Mouse (Mus musculus): ENCODE measurements around the gene Adcy9. TPM values are rescaled to one million over a fixed set of nuclear protein-coding genes. Genes with fewer than 3 reads are reported as not detected.

Gene Adcy9
- total and polyA plus RNA-seq, 3 experiments: 3.0 to 4.3 TPM; not detected in 1

DNA sequence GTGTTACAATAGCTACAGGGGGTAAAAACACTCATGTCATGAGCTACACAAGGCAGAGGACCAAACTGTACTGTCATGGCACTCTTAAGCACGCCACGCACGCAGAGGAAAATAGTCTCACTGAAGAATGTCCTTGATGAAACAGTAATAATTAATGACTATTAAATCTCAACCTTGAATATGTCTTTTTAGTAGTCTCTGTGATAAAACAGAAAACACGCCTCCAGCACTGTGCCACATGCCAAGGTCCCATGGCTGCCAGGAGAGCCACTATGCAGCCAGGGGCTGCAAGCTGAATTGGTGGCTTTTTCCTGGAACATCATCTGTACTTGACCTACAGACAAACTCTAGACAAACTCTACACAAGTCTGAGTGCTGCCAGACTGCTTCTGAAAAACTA, 8.0 kb downstream of the Adcy9 start:
- no peaks in the 10 kb centered on the region for H3K27me3 ChIP-seq (ENCODE audit: control insufficient read depth in 1 of 2, insufficient read depth in 2 of 2, low read length in 2 of 2)
- H3K9ac ChIP-seq (ENCODE audit: control insufficient read depth, low read depth, low read length, poor library complexity, severe bottlenecking): peak overlapping the region; percentile 75; the same call in 1 of the 2 replicates
- H3K27ac ChIP-seq (ENCODE audit: control insufficient read depth, low read depth, low read length): peak overlapping the region; percentile 96
- peaks cover 27% of the 10 kb centered on the region for H3K79me2 ChIP-seq (ENCODE audit: control insufficient read depth, insufficient read depth, low read length, poor library complexity)
- TF ChIP-seq ZC3H11A (IDR thresholded peaks at IDR 0.05; ENCODE audit: low read depth, low read length) (no peak), NELFE (IDR thresholded peaks at IDR 0.05; ENCODE audit: low read depth, low read length) (no peak), MAX (IDR thresholded peaks at IDR 0.05; ENCODE audit: low read length) (no peak), ETS1 (IDR thresholded peaks at IDR 0.05; ENCODE audit: low read depth, low read length) (no peak), ZMIZ1 (IDR thresholded peaks at IDR 0.05; ENCODE audit: low read depth, low read length) (no peak), TCF12 (IDR thresholded peaks at IDR 0.05; ENCODE audit: low read depth, low read length) (no peak), CHD1 (IDR thresholded peaks at IDR 0.05; ENCODE audit: low read depth, low read length) (no peak), MAFK (IDR thresholded peaks at IDR 0.05; ENCODE audit: borderline replicate concordance, low read depth, low read length) (no peak), NRF1 (IDR thresholded peaks at IDR 0.05; ENCODE audit: insufficient read depth, low read depth, low read length, poor library complexity, severe bottlenecking) (no peak)
- H3K36me3 ChIP-seq (ENCODE audit: control insufficient read depth in 1 of 2, insufficient read depth in 2 of 2, low read length in 2 of 2): peaks cover 4 to 42% of the 10 kb centered on the region in 2 experiments; a peak in 3 of 4 replicates
- H3K9me3 ChIP-seq (replicated peaks; ENCODE audit: insufficient read depth, low read length): no peaks in the 10 kb centered on the region
- no peak overlapping the region for H3K4me3 ChIP-seq (ENCODE audit: control insufficient read depth in 1 of 2, insufficient read depth in 1 of 2, low read depth in 2 of 2, low read length in 2 of 2)
- no peak for DNase-seq (ENCODE audit: low read depth, low spot score)
- H3K4me1 ChIP-seq (ENCODE audit: control insufficient read depth in 1 of 2, insufficient read depth in 2 of 2, low read length in 2 of 2): peaks cover 34 to 40% of the 10 kb centered on the region in 2 experiments

GRCm38 (mm10) chr16:4411296-4411695, 9.0 kb downstream of the Adcy9 start:
- TF ChIP-seq BHLHE40 (IDR thresholded peaks at IDR 0.05; ENCODE audit: borderline replicate concordance, low read depth, low read length) (no peak), JUND (IDR thresholded peaks at IDR 0.05; ENCODE audit: low read depth, low read length) (no peak), SMC3 (IDR thresholded peaks at IDR 0.05; ENCODE audit: low read depth, low read length) (no peak), ZMIZ1 (IDR thresholded peaks at IDR 0.05; ENCODE audit: low read depth, low read length) (no peak), GABPA (IDR thresholded peaks at IDR 0.05; ENCODE audit: low read depth, low read length) (no peak), ZKSCAN1 (IDR thresholded peaks at IDR 0.05; ENCODE audit: low read depth, low read length) (no peak), MAZ (IDR thresholded peaks at IDR 0.05; ENCODE audit: low read depth, low read length) (no peak), CTCF (IDR thresholded peaks at IDR 0.05 in 2 of 3, conservative IDR thresholded peaks at IDR 0.05 in 1 of 3; ENCODE audit: control insufficient read depth in 1 of 3, insufficient read depth in 1 of 3, low read depth in 2 of 3, low read length in 3 of 3, poor library complexity in 1 of 3, severe bottlenecking in 1 of 3) (no peak)
- peaks cover 4 to 37% of the 10 kb centered on the region in 2 experiments; a peak in 3 of 4 replicates for H3K36me3 ChIP-seq (ENCODE audit: control insufficient read depth in 1 of 2, insufficient read depth in 2 of 2, low read length in 2 of 2)

More at GRCm38 (mm10) chr16:4411296-4411695, 9.0 kb downstream of the Adcy9 start:
- H3K9me3 ChIP-seq (replicated peaks; ENCODE audit: insufficient read depth, low read length): no peaks in the 10 kb centered on the region
- no peak overlapping the region for H3K4me3 ChIP-seq (ENCODE audit: control insufficient read depth in 1 of 2, insufficient read depth in 1 of 2, low read depth in 2 of 2, low read length in 2 of 2)
- peaks cover 31 to 43% of the 10 kb centered on the region in 2 experiments for H3K4me1 ChIP-seq (ENCODE audit: control insufficient read depth in 1 of 2, insufficient read depth in 2 of 2, low read length in 2 of 2)
- H3K27ac ChIP-seq (ENCODE audit: control insufficient read depth, low read depth, low read length): no peak overlapping the region
- DNase-seq (ENCODE audit: low read depth, low spot score): no peak
- H3K79me2 ChIP-seq (ENCODE audit: control insufficient read depth, insufficient read depth, low read length, poor library complexity): peaks cover 27% of the 10 kb centered on the region
- no peak overlapping the region for H3K9ac ChIP-seq (ENCODE audit: control insufficient read depth, low read depth, low read length, poor library complexity, severe bottlenecking)
- no peaks in the 10 kb centered on the region for H3K27me3 ChIP-seq (ENCODE audit: control insufficient read depth in 1 of 2, insufficient read depth in 2 of 2, low read length in 2 of 2)

Data from MEL (cell line).